Mouse (Mus musculus) kidney, postnatal 0 days (tissue): ENCODE results near the gene Slc16a12. TPM values are rescaled to one million over a fixed set of nuclear protein-coding genes. Genes with fewer than 3 reads are reported as not detected.

ENCODE experiments used
- ATAC-seq: fragments of 200-750 bp; cut with Nextera tagmentation; replicated peaks from 2 replicates; pipeline ENCODE4 v1.8.0; 2017; ENCODE audit warnings: low read depth, moderate number of reproducible peaks, moderate TSS enrichment, moderate library complexity; ENCODE audit not compliant: low FRiP score
- DNase-seq: peaks from one replicate; pipeline ENCODE4 v3.0.0-alpha.2; 2016; ENCODE audit warnings: low spot score
- H3K27ac ChIP-seq: fragments of 300-500 bp; sonication (generic); 2 replicates; pipeline ENCODE4 v1.5.1; 2014; ENCODE audit warnings: mild to moderate bottlenecking
- H3K27me3 ChIP-seq: fragments of 300-500 bp; sonication (generic); 2 replicates; pipeline ENCODE4 v1.6.1; 2014; ENCODE audit warnings: low read length, mixed read lengths; ENCODE audit not compliant: insufficient read depth
- H3K36me3 ChIP-seq: fragments of 300-500 bp; sonication (generic); 2 replicates; pipeline ENCODE4 v1.6.1; 2014; ENCODE audit warnings: low read length, mixed read lengths; ENCODE audit not compliant: insufficient read depth
- H3K4me1 ChIP-seq: fragments of 300-500 bp; sonication (generic); replicated peaks from 2 replicates; pipeline ENCODE4 v1.6.1; 2014; ENCODE audit warnings: antibody characterized with exemption, low read length, mixed read lengths; ENCODE audit not compliant: insufficient read depth
- H3K4me2 ChIP-seq: fragments of 300-500 bp; sonication (generic); 2 replicates; pipeline ENCODE4 v1.6.1; 2014; ENCODE audit warnings: mild to moderate bottlenecking, low read length, moderate library complexity, mixed read lengths
- H3K4me3 ChIP-seq: fragments of 300-500 bp; sonication (generic); replicated peaks from 2 replicates; pipeline ENCODE4 v1.5.1; 2014; ENCODE audit warnings: low read depth, low read length
- H3K9ac ChIP-seq: fragments of 300-500 bp; sonication (generic); 2 replicates; pipeline ENCODE4 v1.6.1; 2014; ENCODE audit warnings: low read depth, low read length
- H3K9me3 ChIP-seq: fragments of 300-500 bp; sonication (generic); replicated peaks from 2 replicates; pipeline ENCODE4 v1.6.1; 2016; ENCODE audit warnings: low read length, inconsistent platforms, mixed read lengths
- CTCF ChIP-seq: IDR thresholded peaks from 2 replicates; pipeline ENCODE4 v1.5.1; 2016; ENCODE audit warnings: antibody characterized with exemption, low read depth, mild to moderate bottlenecking, moderate library complexity
- WGBS: fragments of 180-500 bp; shearing (Covaris S2); extraction: QIAGEN DNeasy Blood & Tissue Kit; methylation state at CpG from one replicate; pipeline ENCODE4 v1.1.7; 2014; 5-methylcytosine and 5-hydroxymethylcytosine counted together
- polyA plus RNA-seq: library from polyadenylated mRNA; unstranded; fragments of >200 nt; fragmentation: Nextera tagmentation; extraction: Ambion mirVana; gene quantifications from 2 replicates; pipeline ENCODE4 v1.2.1, GENCODE M21; 2015

Gene Slc16a12
- polyA plus RNA-seq, 1 experiment from 2014 or later, result 30.1 TPM

GRCm38 (mm10) chr19:34707571-34707970, 39.5 kb downstream of the Slc16a12 start:
- no peak for ATAC-seq
- H3K27ac ChIP-seq, result no peak overlapping the region
- WGBS, result 59% methylated on average over 2 of the region's 2 CpGs
- no peaks in the 10 kb centered on the region for H3K9me3 ChIP-seq
- H3K4me2 ChIP-seq, result no peak overlapping the region
- no peak overlapping the region for H3K9ac ChIP-seq
- H3K36me3 ChIP-seq, result no peaks in the 10 kb centered on the region
- no peak for TF ChIP-seq CTCF
- H3K4me1 ChIP-seq, result no peaks in the 10 kb centered on the region
- no peaks in the 10 kb centered on the region for H3K27me3 ChIP-seq
- H3K4me3 ChIP-seq, result no peak overlapping the region
- no peak for DNase-seq

GRCm38 (mm10) chr19:34706261-34706660, 40.8 kb downstream of the Slc16a12 start:
- no peaks in the 10 kb centered on the region for H3K36me3 ChIP-seq
- no peaks in the 10 kb centered on the region for H3K4me1 ChIP-seq
- H3K4me3 ChIP-seq, result no peak overlapping the region
- ATAC-seq (no peak), DNase-seq (no peak)
- H3K9me3 ChIP-seq, result no peaks in the 10 kb centered on the region
- no peak overlapping the region; the same call in none of the 2 replicates for H3K27ac ChIP-seq
- H3K9ac ChIP-seq, result no peak overlapping the region
- H3K27me3 ChIP-seq, result no peaks in the 10 kb centered on the region
- no peak overlapping the region for H3K4me2 ChIP-seq
- 39% methylated on average over 6 of the region's 6 CpGs for WGBS
- TF ChIP-seq CTCF, result no peak

- no peak for DNase-seq
- H3K9me3 ChIP-seq, result no peaks in the 10 kb centered on the region
- H3K36me3 ChIP-seq, result no peaks in the 10 kb centered on the region
- H3K27me3 ChIP-seq, result no peaks in the 10 kb centered on the region
- no peaks in the 10 kb centered on the region for H3K4me1 ChIP-seq
- no peak for ATAC-seq
- TF ChIP-seq CTCF, result no peak
- H3K4me3 ChIP-seq, result no peak overlapping the region
- H3K9ac ChIP-seq, result no peak overlapping the region
- WGBS, result 95% methylated on average over 1 of the region's 1 CpGs
- no peak overlapping the region for H3K4me2 ChIP-seq
- H3K27ac ChIP-seq, result no peak overlapping the region
These were observed 41.9 kb downstream of the Slc16a12 start for GRCm38 (mm10) chr19:34705141-34705540.

- ATAC-seq (no peak), DNase-seq (no peak)
- Histone ChIP-seq H3K9me3 (no peaks in the 10 kb centered on the region), H3K4me2 (no peak overlapping the region), H3K4me1 (no peaks in the 10 kb centered on the region), H3K36me3 (no peaks in the 10 kb centered on the region), H3K4me3 (no peak overlapping the region), H3K9ac (no peak overlapping the region), H3K27me3 (no peaks in the 10 kb centered on the region), H3K27ac (peak overlapping the region; percentile 54)
- 34% methylated on average over 2 of the region's 2 CpGs for WGBS
- no peak for TF ChIP-seq CTCF
These were observed 47.8 kb downstream of the Slc16a12 start for GRCm38 (mm10) chr19:34699300-34699699.

- Histone ChIP-seq H3K9me3 (no peaks in the 10 kb centered on the region), H3K36me3 (no peaks in the 10 kb centered on the region), H3K9ac (no peak overlapping the region), H3K27ac (peak overlapping the region; percentile 54), H3K27me3 (no peaks in the 10 kb centered on the region), H3K4me3 (no peak overlapping the region), H3K4me1 (no peaks in the 10 kb centered on the region), H3K4me2 (no peak overlapping the region)
- WGBS, result 43% methylated on average over 1 of the region's 1 CpGs
- no peak for TF ChIP-seq CTCF
- ATAC-seq, result no peak
- no peak for DNase-seq
These were observed 48.2 kb downstream of the Slc16a12 start for GRCm38 (mm10) chr19:34698852-34699251.

GRCm38 (mm10) chr19:34698432-34698831, 48.7 kb downstream of the Slc16a12 start:
- no peaks in the 10 kb centered on the region for H3K27me3 ChIP-seq
- H3K36me3 ChIP-seq, result no peaks in the 10 kb centered on the region
- no peaks in the 10 kb centered on the region for H3K9me3 ChIP-seq
- H3K9ac ChIP-seq, result no peak overlapping the region
- no peak for DNase-seq
- ATAC-seq, result no peak
- WGBS, result 48% methylated on average over 3 of the region's 3 CpGs
- H3K4me3 ChIP-seq, result no peak overlapping the region
- no peak overlapping the region for H3K4me2 ChIP-seq
- no peak for TF ChIP-seq CTCF
- H3K27ac ChIP-seq, result peak overlapping the region; percentile 34; the same call in 1 of the 2 replicates
- H3K4me1 ChIP-seq, result no peaks in the 10 kb centered on the region

- no peak for DNase-seq
- Histone ChIP-seq H3K4me2 (no peak overlapping the region), H3K4me1 (no peaks in the 10 kb centered on the region), H3K9me3 (no peaks in the 10 kb centered on the region), H3K9ac (no peak overlapping the region), H3K27me3 (no peaks in the 10 kb centered on the region), H3K36me3 (no peaks in the 10 kb centered on the region), H3K4me3 (no peak overlapping the region), H3K27ac (0 out of 2 replicates have a peak overlapping the region, but pooled peaks have one; percentile 34)
- 74% methylated on average over 2 of the region's 2 CpGs for WGBS
- ATAC-seq, result no peak
- no peak for TF ChIP-seq CTCF
These were observed 49.6 kb downstream of the Slc16a12 start for GRCm38 (mm10) chr19:34697461-34697860.
